Mouse (Mus musculus) kidney, adult 2 months (tissue): ENCODE measurements at regions not wholly inside any gene's neighbourhood (a gene's known extent, or its start where the extent isn't known, plus 50 kb on each side); places are given as distances from the start of the nearest gene placed in this dataset.

Experiments
- CTCF ChIP-seq: fragments of 200-500 bp; conservative IDR thresholded peaks from 2 replicates; pipeline ENCODE4 v1.5.1; 2011; ENCODE audit warnings: low read depth, mild to moderate bottlenecking, control low read depth, low read length, moderate library complexity, mixed read lengths; ENCODE audit not compliant: insufficient read depth, insufficient read length
- POLR2A ChIP-seq: fragments of 200-500 bp; IDR thresholded peaks from one replicate; pipeline ENCODE4 v1.6.1; 2011; ENCODE audit warnings: low read depth, low read length, control low read depth

DNA sequence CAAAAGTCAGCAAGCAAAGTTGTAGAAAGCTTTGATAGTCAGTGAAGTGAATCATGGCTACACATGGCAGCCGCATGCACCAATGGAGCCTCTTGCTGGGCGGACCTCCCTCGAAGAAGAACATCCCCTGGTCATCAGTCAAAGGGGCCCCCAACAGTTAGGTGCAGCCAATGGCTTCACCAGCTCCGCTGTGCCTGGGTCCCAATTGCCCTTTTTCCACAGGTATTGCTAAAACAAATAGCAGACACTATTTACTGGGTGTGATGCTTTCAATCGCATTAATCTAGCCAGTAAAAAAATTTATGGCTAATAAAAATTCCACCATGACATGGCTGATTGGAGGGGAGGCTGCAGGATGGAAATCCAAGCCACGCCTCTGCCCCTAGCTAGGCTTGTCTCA, 606.7 kb upstream of the Sox9 start:
- TF ChIP-seq POLR2A (no peak), CTCF (no peak)
